Mouse (Mus musculus) embryonic fibroblast, embryonic 13.5 days (primary cell): ENCODE measurements around the gene Mbnl2. TPM values are rescaled to one million over a fixed set of nuclear protein-coding genes. Genes with fewer than 3 reads are reported as not detected.

Source experiments
- H3K27ac ChIP-seq: 2 replicates; pipeline ENCODE4 v1.5.1; 2012; ENCODE audit warnings: low read length, control low read depth, inconsistent platforms; ENCODE audit not compliant: insufficient read depth
- H3K4me1 ChIP-seq: 2 replicates; pipeline ENCODE4 v1.6.1; 2011; ENCODE audit warnings: low read length; ENCODE audit not compliant: control insufficient read depth, insufficient read depth
- H3K4me3 ChIP-seq: 2 replicates; pipeline ENCODE4 v1.5.1; 2011; ENCODE audit warnings: mild to moderate bottlenecking, control low read depth, low read length; ENCODE audit not compliant: insufficient read depth
- CTCF ChIP-seq: IDR thresholded peaks from 2 replicates; pipeline ENCODE4 v1.5.1; 2011; ENCODE audit warnings: mild to moderate bottlenecking, control low read depth, low read length, moderate library complexity, borderline replicate concordance; ENCODE audit not compliant: insufficient read depth
- POLR2A ChIP-seq: IDR thresholded peaks from 2 replicates; pipeline ENCODE4 v1.6.1; 2011; ENCODE audit warnings: low read depth, mild to moderate bottlenecking, control low read depth, low read length, moderate library complexity
- polyA plus RNA-seq: library from polyadenylated mRNA; stranded (reverse); fragments of >200 nt; gene quantifications from 2 replicates; pipeline ENCODE4 v1.2.4, GENCODE M21; 2011; ENCODE audit warnings: low read depth; ENCODE audit not compliant: missing spikeins, insufficient read length

The Mbnl2 gene
- polyA plus RNA-seq, 1 experiment, result 207 TPM

- no peak for TF ChIP-seq POLR2A
- no peak for TF ChIP-seq CTCF
- H3K4me1 ChIP-seq, result peaks cover 6% of the 10 kb centered on the region; the same call in 1 of the 2 replicates
- no peak overlapping the region for H3K27ac ChIP-seq
- no peak overlapping the region for H3K4me3 ChIP-seq
Measured at GRCm38 (mm10) chr14:120469126-120469790, 193.8 kb downstream of the Mbnl2 start.

DNA sequence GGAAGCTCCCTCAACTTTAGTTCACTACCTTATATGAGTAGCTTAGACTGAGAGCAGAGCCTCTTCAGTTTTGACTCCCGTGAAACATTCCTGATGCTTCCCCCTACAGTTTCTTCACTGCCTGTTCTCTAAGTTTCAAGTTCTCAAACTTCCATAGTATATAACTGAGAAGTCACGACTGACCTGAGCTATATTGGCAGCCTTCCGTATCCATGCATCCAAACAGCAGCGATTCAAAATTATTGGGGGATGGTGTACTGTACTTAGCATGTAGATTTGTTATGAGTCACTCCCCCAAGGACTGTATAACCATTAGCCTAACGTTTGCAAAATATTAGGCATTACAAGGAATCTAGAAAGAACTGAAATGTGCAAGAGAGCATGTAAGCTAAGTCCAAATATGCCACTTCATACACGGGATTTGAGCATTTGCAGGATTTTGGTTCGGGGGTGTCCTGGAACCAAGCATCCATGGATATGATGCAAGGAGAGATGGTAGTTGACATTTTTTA lies 200.8 kb downstream of the Mbnl2 start:
- TF ChIP-seq POLR2A (no peak), CTCF (no peak)
- Histone ChIP-seq H3K4me3 (0 out of 2 replicates have a peak overlapping the region, but pooled peaks have one; percentile 3), H3K4me1 (peaks cover 7% of the 10 kb centered on the region; the same call in 1 of the 2 replicates), H3K27ac (peak overlapping the region; percentile 32; the same call in 1 of the 2 replicates)

GRCm38 (mm10) chr14:120477288-120477981 lies 202.0 kb downstream of the Mbnl2 start:
- Histone ChIP-seq H3K4me1 (peaks cover 7% of the 10 kb centered on the region; the same call in 1 of the 2 replicates), H3K4me3 (peak overlapping the region; percentile 62), H3K27ac (peak overlapping the region; percentile 94)
- TF ChIP-seq CTCF (no peak), POLR2A (peak; percentile 96)

DNA sequence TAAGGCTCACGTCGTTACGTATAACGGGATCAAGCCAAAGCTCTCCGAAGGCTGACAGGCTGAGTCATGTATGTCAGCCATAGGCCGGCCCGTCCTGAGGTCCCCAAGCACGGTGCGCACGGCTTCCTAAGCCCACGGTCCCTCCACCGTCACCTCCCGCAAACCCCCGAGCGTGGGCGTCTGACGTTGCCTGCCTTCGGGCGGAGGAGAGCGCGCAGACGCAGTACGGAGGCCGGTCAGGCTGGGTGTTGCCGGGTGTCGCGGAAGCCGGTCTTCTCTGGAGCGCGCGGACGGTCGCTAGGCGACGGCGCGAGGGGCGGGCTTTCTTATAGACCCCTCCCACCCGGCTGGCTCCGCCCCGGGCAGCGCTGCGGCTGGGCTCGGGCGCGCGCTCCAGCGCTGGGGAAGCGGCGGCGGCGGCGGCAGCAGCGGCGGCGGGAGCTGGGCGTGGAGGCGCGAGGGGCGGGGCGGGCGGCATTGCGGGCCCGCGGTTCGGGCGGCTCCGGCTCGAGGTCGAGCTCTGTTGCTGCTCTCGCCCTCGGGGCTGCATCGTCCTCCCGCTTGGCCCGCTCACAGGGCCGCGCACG lies 202.6 kb downstream of the Mbnl2 start, which contains the start of gene Rap2a:
Gene Rap2a, plus strand, starts transcription at position 463 of the 587 bp plus-strand sequence.
- TF ChIP-seq POLR2A (peak; percentile 88), CTCF (no peak)
- Histone ChIP-seq H3K4me3 (peak within 1 kb of the TSS; percentile 70), H3K4me1 (peaks cover 7% of the 10 kb centered on the region; the same call in 1 of the 2 replicates), H3K27ac (peak within 1 kb of the TSS; percentile 94)

- H3K27ac ChIP-seq, result peak overlapping the region; percentile 32
- no peak for TF ChIP-seq POLR2A
- no peak for TF ChIP-seq CTCF
- peak overlapping the region; percentile 70 for H3K4me3 ChIP-seq
- H3K4me1 ChIP-seq, result peaks cover 7% of the 10 kb centered on the region; the same call in 1 of the 2 replicates
Measured at GRCm38 (mm10) chr14:120478641-120479341, 203.3 kb downstream of the Mbnl2 start.

DNA sequence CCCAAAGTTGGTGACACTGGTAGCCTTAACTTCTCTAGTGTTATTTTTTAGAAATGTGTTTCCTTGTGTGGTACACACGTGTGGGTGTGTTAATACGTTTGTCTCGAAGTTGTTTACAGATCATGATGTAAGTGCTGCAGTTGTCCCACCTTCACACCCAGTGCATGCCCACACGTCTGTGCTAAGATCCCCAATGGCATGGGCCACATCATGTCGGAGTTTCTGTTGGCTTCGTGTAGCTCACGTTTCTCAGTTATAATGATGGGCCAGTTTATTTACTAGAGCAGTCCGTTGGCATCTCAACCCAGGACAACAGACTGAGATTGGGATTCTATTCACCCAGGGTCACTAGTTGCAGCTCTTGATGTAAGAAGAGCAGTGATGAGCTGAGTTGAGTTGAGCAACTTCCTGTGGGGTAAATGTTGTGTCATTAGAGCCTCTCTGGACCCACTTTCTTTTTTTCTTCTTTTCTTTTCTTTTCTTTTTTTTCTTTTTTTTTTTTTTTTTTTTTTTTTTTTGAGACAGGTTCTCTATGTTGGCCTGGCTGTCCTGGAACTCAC lies 205.0 kb downstream of the Mbnl2 start:
- Histone ChIP-seq H3K4me1 (peaks cover 7% of the 10 kb centered on the region; the same call in 1 of the 2 replicates), H3K4me3 (peak overlapping the region; percentile 13; the same call in 1 of the 2 replicates), H3K27ac (no peak overlapping the region)
- no peak for TF ChIP-seq POLR2A

DNA sequence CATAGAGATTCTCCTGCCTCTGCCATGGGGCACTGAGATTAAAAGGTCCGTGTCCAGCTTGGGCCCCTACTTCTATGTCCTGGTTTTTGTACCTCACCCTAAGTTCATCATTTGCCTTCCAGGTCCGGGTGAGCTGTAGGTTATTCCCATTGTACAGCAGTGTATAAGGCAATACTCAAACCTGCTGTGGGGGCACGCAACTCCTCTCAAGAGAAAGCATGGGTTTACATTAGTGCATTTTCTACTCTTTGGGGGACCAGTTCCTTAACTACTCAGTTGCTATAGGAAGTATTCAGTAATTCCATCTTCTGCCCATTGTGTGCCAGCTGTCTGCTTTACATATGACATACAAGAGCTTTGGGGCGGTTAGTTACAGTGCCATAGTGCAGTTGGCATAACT lies 205.5 kb downstream of the Mbnl2 start:
- no peak overlapping the region for H3K4me3 ChIP-seq
- no peak for TF ChIP-seq POLR2A
- no peak for TF ChIP-seq CTCF
- no peak overlapping the region for H3K27ac ChIP-seq
- H3K4me1 ChIP-seq, result peaks cover 7% of the 10 kb centered on the region; the same call in 1 of the 2 replicates

Other genes with a start within 250 kb of the Mbnl2 start
- not detected in 2 replicates for gene Oxgr1, start 233.2 kb upstream of the Mbnl2 start, polyA plus RNA-seq
- gene Rap2a, start 202.8 kb downstream of the Mbnl2 start, polyA plus RNA-seq, result 31.0 and 31.1 TPM in 2 replicates